Mouse (Mus musculus) forebrain, postnatal 0 days (tissue): ENCODE results near the gene BC025920. TPM values are rescaled to one million over a fixed set of nuclear protein-coding genes. Genes with fewer than 3 reads are reported as not detected.

ENCODE experiments used
- ATAC-seq: fragments of 200-750 bp; cut with Nextera tagmentation; 2 replicates; pipeline ENCODE4 v1.8.0; 2017; ENCODE audit warnings: mild to moderate bottlenecking, moderate library complexity
- DNase-seq: peaks from one replicate; pipeline ENCODE4 v3.0.0-alpha.2; 2015
- H3K27ac ChIP-seq: fragments of 300-500 bp; sonication (generic); 2 replicates; pipeline ENCODE4 v1.5.1; 2014; ENCODE audit warnings: low read depth, mild to moderate bottlenecking, antibody characterized with exemption, low read length, moderate library complexity, mixed read lengths
- H3K27me3 ChIP-seq: fragments of 300-500 bp; sonication (generic); 2 replicates; pipeline ENCODE4 v1.6.1; 2014; ENCODE audit warnings: mild to moderate bottlenecking, low read length, mixed read lengths; ENCODE audit not compliant: insufficient read depth
- H3K36me3 ChIP-seq: fragments of 300-500 bp; sonication (generic); 2 replicates; pipeline ENCODE4 v1.6.1; 2014; ENCODE audit warnings: mild to moderate bottlenecking, moderate library complexity; ENCODE audit not compliant: insufficient read depth
- H3K4me1 ChIP-seq: fragments of 300-500 bp; sonication (generic); 2 replicates; pipeline ENCODE4 v1.6.1; 2014; ENCODE audit warnings: antibody characterized with exemption; ENCODE audit not compliant: insufficient read depth
- H3K4me2 ChIP-seq: fragments of 300-500 bp; sonication (generic); 2 replicates; pipeline ENCODE4 v1.6.1; 2014; ENCODE audit warnings: low read depth, mild to moderate bottlenecking, moderate library complexity
- H3K4me3 ChIP-seq: fragments of 300-500 bp; sonication (generic); 2 replicates; pipeline ENCODE4 v1.5.1; 2014; ENCODE audit warnings: low read depth, low read length, mixed read lengths
- H3K9ac ChIP-seq: fragments of 300-500 bp; sonication (generic); 2 replicates; pipeline ENCODE4 v1.6.1; 2014; ENCODE audit warnings: mild to moderate bottlenecking
- H3K9me3 ChIP-seq: fragments of 300-500 bp; sonication (generic); 2 replicates; pipeline ENCODE4 v1.6.1; 2016; ENCODE audit warnings: low read length
- CTCF ChIP-seq: sonication (generic); IDR thresholded peaks from 2 replicates; pipeline ENCODE4 v1.5.1; 2016; ENCODE audit warnings: antibody characterized with exemption, control low read depth, low read depth
- WGBS: fragments of 180-500 bp; shearing (Covaris S2); extraction: QIAGEN DNeasy Blood & Tissue Kit; methylation state at CpG from one replicate; pipeline ENCODE4 v1.1.7; 2014; 5-methylcytosine and 5-hydroxymethylcytosine counted together
- polyA plus RNA-seq: library from polyadenylated mRNA; unstranded; fragments of >200 nt; fragmentation: Nextera tagmentation; extraction: Ambion mirVana; gene quantifications from 2 replicates; pipeline ENCODE4 v1.2.1, GENCODE M21; 2015
- total RNA-seq: library from RNA; depleted of rRNA; stranded (reverse); fragments of >200 nt; gene quantifications from 2 replicates; pipeline ENCODE4 v1.2.3, GENCODE M21; 2014; rRNA removed

Gene BC025920
- total RNA-seq (3.8 and 4.7 TPM in 2 replicates), polyA plus RNA-seq (1.4 TPM in 2 replicates)

- no peak for TF ChIP-seq CTCF
- peak within 1 kb of the TSS; percentile 91 for H3K27ac ChIP-seq
- peak; percentile 93 for ATAC-seq
- WGBS, result under 1% methylated on average over 39 of the region's 39 CpGs
- DNase-seq, result peak; percentile 96
- no peaks in the 10 kb centered on the region for H3K36me3 ChIP-seq
- H3K4me3 ChIP-seq, result peak within 1 kb of the TSS; percentile 66
- H3K27me3 ChIP-seq, result no peaks in the 10 kb centered on the region
- no peaks in the 10 kb centered on the region for H3K9me3 ChIP-seq
- peak within 1 kb of the TSS; percentile 92 for H3K4me2 ChIP-seq
- peaks cover 8% of the 10 kb centered on the region for H3K4me1 ChIP-seq
- H3K9ac ChIP-seq, result peak within 1 kb of the TSS; percentile 78
Observed at GRCm38 (mm10) chr10:81605974-81606751, at the start of gene BC025920. BC025920 (plus strand) TSS chr10:81606270.

GRCm38 (mm10) chr10:81556282-81556681 lies 49.8 kb upstream of the BC025920 start:
- no peak overlapping the region for H3K9ac ChIP-seq
- no peaks in the 10 kb centered on the region for H3K27me3 ChIP-seq
- peak; percentile 62 for TF ChIP-seq CTCF
- H3K9me3 ChIP-seq, result no peaks in the 10 kb centered on the region
- no peak overlapping the region for H3K27ac ChIP-seq
- peaks cover 5% of the 10 kb centered on the region for H3K4me1 ChIP-seq
- ATAC-seq, result no peak
- no peaks in the 10 kb centered on the region for H3K36me3 ChIP-seq
- H3K4me3 ChIP-seq, result no peak overlapping the region
- H3K4me2 ChIP-seq, result no peak overlapping the region
- DNase-seq, result no peak
- WGBS, result 78% methylated on average over 3 of the region's 3 CpGs

GRCm38 (mm10) chr10:81557491-81557890 lies 48.6 kb upstream of the BC025920 start:
- 63% methylated on average over 1 of the region's 1 CpGs for WGBS
- peaks cover 5% of the 10 kb centered on the region for H3K4me1 ChIP-seq
- H3K27me3 ChIP-seq, result no peaks in the 10 kb centered on the region
- H3K4me3 ChIP-seq, result no peak overlapping the region
- DNase-seq, result no peak
- TF ChIP-seq CTCF, result no peak
- no peak overlapping the region for H3K9ac ChIP-seq
- H3K9me3 ChIP-seq, result no peaks in the 10 kb centered on the region
- peaks cover 4% of the 10 kb centered on the region; the same call in 1 of the 2 replicates for H3K36me3 ChIP-seq
- H3K4me2 ChIP-seq, result no peak overlapping the region
- ATAC-seq, result no peak
- no peak overlapping the region for H3K27ac ChIP-seq

GRCm38 (mm10) chr10:81559163-81559626 lies 46.9 kb upstream of the BC025920 start, which contains the start of gene Aes:
Aes (plus strand) TSS chr10:81559488.
- ATAC-seq (peak; percentile 79), DNase-seq (peak; percentile 61)
- peak within 1 kb of the TSS; percentile 87 for H3K27ac ChIP-seq
- peak within 1 kb of the TSS; percentile 88 for H3K4me2 ChIP-seq
- 1% methylated on average over 33 of the region's 53 CpGs for WGBS
- H3K27me3 ChIP-seq, result no peaks in the 10 kb centered on the region
- H3K4me1 ChIP-seq, result peaks cover 5% of the 10 kb centered on the region
- peaks cover 6% of the 10 kb centered on the region; the same call in 1 of the 2 replicates for H3K36me3 ChIP-seq
- no peaks in the 10 kb centered on the region for H3K9me3 ChIP-seq
- peak within 1 kb of the TSS; percentile 76 for H3K4me3 ChIP-seq
- H3K9ac ChIP-seq, result peak within 1 kb of the TSS; percentile 93
- TF ChIP-seq CTCF, result no peak

- ATAC-seq (peak; percentile 70), DNase-seq (peak; percentile 55)
- peak overlapping the region; percentile 76 for H3K4me3 ChIP-seq
- 2% methylated on average over 29 of the region's 36 CpGs for WGBS
- H3K36me3 ChIP-seq, result peaks cover 12% of the 10 kb centered on the region
- peak overlapping the region; percentile 87 for H3K27ac ChIP-seq
- H3K9ac ChIP-seq, result peak overlapping the region; percentile 93
- no peak for TF ChIP-seq CTCF
- H3K9me3 ChIP-seq, result no peaks in the 10 kb centered on the region
- no peaks in the 10 kb centered on the region for H3K27me3 ChIP-seq
- H3K4me2 ChIP-seq, result peak overlapping the region; percentile 88
- H3K4me1 ChIP-seq, result peaks cover 5% of the 10 kb centered on the region
Observed at GRCm38 (mm10) chr10:81559627-81560539, 46.2 kb upstream of the BC025920 start.

GRCm38 (mm10) chr10:81560719-81561459 lies 45.2 kb upstream of the BC025920 start:
- DNase-seq, result no peak
- TF ChIP-seq CTCF, result no peak
- peaks cover 22% of the 10 kb centered on the region for H3K36me3 ChIP-seq
- 0 out of 2 replicates have a peak overlapping the region, but pooled peaks have one; percentile 87 for H3K27ac ChIP-seq
- H3K9me3 ChIP-seq, result no peaks in the 10 kb centered on the region
- H3K4me3 ChIP-seq, result peak overlapping the region; percentile 76
- H3K4me2 ChIP-seq, result peak overlapping the region; percentile 88
- no peak for ATAC-seq
- H3K9ac ChIP-seq, result peak overlapping the region; percentile 93
- WGBS, result 43% methylated on average over 15 of the region's 16 CpGs
- peaks cover 5% of the 10 kb centered on the region for H3K4me1 ChIP-seq
- H3K27me3 ChIP-seq, result no peaks in the 10 kb centered on the region
